Mouse (Mus musculus): Measurements from ENCODE around the gene Kcnk12. TPM values are rescaled to one million over a fixed set of nuclear protein-coding genes. Genes with fewer than 3 reads are reported as not detected.

Kcnk12 gene
- total and polyA plus RNA-seq, 3 experiments: not detected

- DNase-seq (ENCODE audit: extremely low read depth): peak; percentile 70
- Histone ChIP-seq H3K9ac (ENCODE audit: insufficient read depth, low read depth) (no peak overlapping the region), H3K4me3 (replicated peaks in 1 of 3; ENCODE audit: low read depth in 2 of 3, low read length in 2 of 3, poor library complexity in 1 of 3) (no peak overlapping the region), H3K4me1 (ENCODE audit: control insufficient read depth in 1 of 2, insufficient read depth in 2 of 2) (peaks cover 7 to 12% of the 10 kb centered on the region in 2 experiments; a peak in 3 of 4 replicates), H3K4me2 (ENCODE audit: insufficient read depth, low read depth, poor library complexity, severe bottlenecking) (no peak overlapping the region), H3K79me2 (replicated peaks; ENCODE audit: control insufficient read depth, extremely low read depth, insufficient read depth, poor library complexity, severe bottlenecking) (no peaks in the 10 kb centered on the region), H3K9me3 (replicated peaks; ENCODE audit: low read length) (no peaks in the 10 kb centered on the region), H3K36me3 (replicated peaks in 1 of 2; ENCODE audit: control insufficient read depth in 1 of 2, insufficient read depth in 1 of 2, low read length in 1 of 2) (peaks cover 28 to 78% of the 10 kb centered on the region in 2 experiments), H3K27ac (ENCODE audit: insufficient read depth, low read depth) (no peak overlapping the region), H3K27me3 (replicated peaks) (no peaks in the 10 kb centered on the region)
- in situ Hi-C loops (cut with MboI; ENCODE audit: low pct_ligation_motif_present, low pct_unique_long_range_greater_than_20kb, low sequenced_read_pairs): loop anchor here (25.0 kb wide), 1 partner anchor 241 kb away; no protein-coding TSS in a partner anchor
- dilution Hi-C loops (cut with MboI; ENCODE audit: extremely low pct_ligation_motif_present, extremely low pct_unique_long_range_greater_than_20kb, low sequenced_read_pairs): no loop called here
- TF ChIP-seq CHD2 (IDR thresholded peaks at IDR 0.05; ENCODE audit: low read length) (no peak), CTCF (conservative IDR thresholded peaks at IDR 0.05 in 1 of 2, IDR thresholded peaks at IDR 0.05 in 1 of 2; ENCODE audit: low read depth in 2 of 2, low read length in 2 of 2) (no peak), JUN (IDR thresholded peaks at IDR 0.05; ENCODE audit: insufficient read depth, low read depth, low read length) (no peak), PAX5 (IDR thresholded peaks at IDR 0.05; ENCODE audit: low read length) (no peak), ZNF384 (IDR thresholded peaks at IDR 0.05; ENCODE audit: low read depth, low read length) (no peak), MYC (IDR thresholded peaks at IDR 0.05; ENCODE audit: low read depth, low read length) (no peak), HCFC1 (IDR thresholded peaks at IDR 0.05; ENCODE audit: low read depth, low read length) (no peak), RAD21 (IDR thresholded peaks at IDR 0.05; ENCODE audit: low read depth, low read length) (no peak), NRF1 (IDR thresholded peaks at IDR 0.05; ENCODE audit: low read depth, low read length) (no peak), SMC3 (IDR thresholded peaks at IDR 0.05; ENCODE audit: low read depth, low read length) (no peak), ZC3H11A (IDR thresholded peaks at IDR 0.05; ENCODE audit: low read depth, low read length) (no peak), TBP (conservative IDR thresholded peaks at IDR 0.05; ENCODE audit: low read depth, low read length) (no peak), GABPA (IDR thresholded peaks at IDR 0.05; ENCODE audit: insufficient replicate concordance, low read depth, low read length) (no peak)
Measured at GRCm38 (mm10) chr17:87695874-87696465, 101.8 kb downstream of the Kcnk12 start.

Other genes with a start within 250 kb of the Kcnk12 start
- 5.0 and 13.4 TPM in 2 replicates for gene Epcam, start 162.0 kb downstream of the Kcnk12 start, total RNA-seq (2012; rRNA removed)
- gene Epcam, start 162.0 kb downstream of the Kcnk12 start, total RNA-seq (2014; rRNA removed): 1.4 and 1.9 TPM in 2 replicates
- 1.9 TPM in 2 replicates for gene Epcam, start 162.0 kb downstream of the Kcnk12 start, polyA plus RNA-seq (2012; ENCODE audit: insufficient read length, low read depth)
- 34.8 and 37.0 TPM in 2 replicates for gene Msh2, start 125.7 kb downstream of the Kcnk12 start, total RNA-seq (2012; rRNA removed)
- 47.0 and 47.5 TPM in 2 replicates for gene Msh2, start 125.7 kb downstream of the Kcnk12 start, total RNA-seq (2014; rRNA removed)
- 45.8 and 48.2 TPM in 2 replicates for gene Msh2, start 125.7 kb downstream of the Kcnk12 start, polyA plus RNA-seq (2012; ENCODE audit: insufficient read length, low read depth)
- not detected in 2 replicates for gene Rpl36-ps4, start 123.0 kb upstream of the Kcnk12 start, total RNA-seq (2012; rRNA removed)
- gene Rpl36-ps4, start 123.0 kb upstream of the Kcnk12 start, total RNA-seq (2014; rRNA removed): not detected in 2 replicates
- gene Rpl36-ps4, start 123.0 kb upstream of the Kcnk12 start, polyA plus RNA-seq (2012; ENCODE audit: insufficient read length, low read depth): not detected in 2 replicates
- gene Msh6, start 177.1 kb upstream of the Kcnk12 start, total RNA-seq (2012; rRNA removed): 79.3 and 84.7 TPM in 2 replicates
- 72.9 and 76.5 TPM in 2 replicates for gene Msh6, start 177.1 kb upstream of the Kcnk12 start, total RNA-seq (2014; rRNA removed)
- gene Msh6, start 177.1 kb upstream of the Kcnk12 start, polyA plus RNA-seq (2012; ENCODE audit: insufficient read length, low read depth): 79.0 and 79.5 TPM in 2 replicates